ENCODE assay signal across 12 mouse cellular contexts in the genomic region with DNA sequence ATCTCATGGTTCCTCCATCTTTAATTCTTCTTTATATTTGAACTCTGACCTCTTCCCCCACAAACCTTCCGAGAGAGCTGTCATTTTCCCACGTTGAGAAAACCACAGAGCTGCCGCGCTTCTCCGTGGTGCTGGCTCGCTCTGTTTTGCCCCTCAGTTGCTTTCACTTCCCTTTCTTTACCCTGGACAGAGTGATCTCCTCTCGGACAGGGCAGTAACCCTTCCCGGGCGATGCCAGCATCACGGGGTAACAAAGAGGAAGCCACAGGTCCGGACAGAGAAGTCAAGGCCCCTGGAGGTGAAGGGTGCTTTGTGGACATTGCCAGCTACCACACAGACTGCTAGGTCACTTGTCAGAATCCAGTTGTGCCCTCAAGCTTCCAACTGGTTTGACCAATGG.
DNase-seq lines count a peak whose midpoint lies in the region; ATAC-seq and TF ChIP-seq lines count a peak whose summit lies in the region.
"Had no signal": no experiment of that assay in that cellular context is flagged by ENCODE, and none has a peak within 500 bp of the region (broad histone marks: within the 10 kb centered on the region; RNA-seq: fewer than 3 reads in every experiment).

No protein-coding gene starts in this region.

- TF ChIP-seq CTCF in lung, embryonic 14.5 days (IDR thresholded peaks at IDR 0.05; ENCODE audit: low read depth): no peak

- H3K27ac ChIP-seq in lung, embryonic 14.5 days (ENCODE audit: low read depth): no peak overlapping the region
- H3K27ac ChIP-seq in midbrain, embryonic 10.5 days (replicated peaks): no peak overlapping the region
- H3K27ac ChIP-seq: hindbrain, embryonic 13.5 days; midbrain, embryonic 15.5 days; stomach, postnatal 0 days had no signal

- no peak overlapping the region for H3K4me2 ChIP-seq in lung, embryonic 14.5 days
- H3K4me2 ChIP-seq: hindbrain, embryonic 13.5 days; midbrain, embryonic 15.5 days had no signal

- ATAC-seq in lung, embryonic 14.5 days (ENCODE audit: insufficient read depth): no peak
- ATAC-seq: midbrain, embryonic 15.5 days had no signal

- H3K9ac ChIP-seq in lung, embryonic 14.5 days: no peak overlapping the region
- H3K9ac ChIP-seq: hindbrain, embryonic 13.5 days; midbrain, embryonic 15.5 days had no signal

- H3K4me3 ChIP-seq in lung, embryonic 14.5 days (ENCODE audit: low read depth, low read length): no peak overlapping the region
- no peak overlapping the region for H3K4me3 ChIP-seq in midbrain, embryonic 10.5 days
- H3K4me3 ChIP-seq: hindbrain, embryonic 13.5 days; midbrain, embryonic 15.5 days had no signal

- 82% methylated on average over 11 of the region's 11 CpGs for WGBS in lung, embryonic 14.5 days
- 93% methylated on average over 11 of the region's 11 CpGs for WGBS in midbrain, embryonic 10.5 days

- no peaks in the 10 kb centered on the region for H3K9me3 ChIP-seq in lung, embryonic 14.5 days (ENCODE audit: low read depth, low read length)
- no peaks in the 10 kb centered on the region for H3K9me3 ChIP-seq in midbrain, embryonic 10.5 days (replicated peaks)
- H3K9me3 ChIP-seq: hindbrain, embryonic 13.5 days; midbrain, embryonic 15.5 days had no signal

- H3K36me3 ChIP-seq in lung, embryonic 14.5 days (ENCODE audit: insufficient read depth): no peaks in the 10 kb centered on the region
- no peaks in the 10 kb centered on the region for H3K36me3 ChIP-seq in midbrain, embryonic 10.5 days
- H3K36me3 ChIP-seq: hindbrain, embryonic 13.5 days; midbrain, embryonic 15.5 days had no signal

- DNase-seq in gastrocnemius, postnatal 25 days: peak; percentile 25
- no peak for DNase-seq in gastrocnemius, adult 8-10 months (ENCODE audit: low spot score in 2 of 2)
- peak; percentile 20 for DNase-seq in right cerebral cortex, postnatal 14 days
- DNase-seq in right cerebral cortex, postnatal 36 days (ENCODE audit: low spot score in 2 of 2): no peak
- DNase-seq in lung, embryonic 14.5 days: peak; percentile 28
- DNase-seq in skeletal muscle tissue, adult 2 months (ENCODE audit: low read depth, low spot score): peak; percentile 23
- DNase-seq in midbrain, embryonic 10.5 days (ENCODE audit: low spot score): no peak
- DNase-seq in right cerebral cortex, postnatal 4 days: no peak
- DNase-seq: embryo, embryonic 11 days had no signal

- H3K27me3 ChIP-seq in lung, embryonic 14.5 days (ENCODE audit: insufficient read depth, low read length): no peaks in the 10 kb centered on the region
- H3K27me3 ChIP-seq in midbrain, embryonic 10.5 days (ENCODE audit: low read depth, poor library complexity, severe bottlenecking): no peaks in the 10 kb centered on the region
- H3K27me3 ChIP-seq: midbrain, embryonic 15.5 days had no signal

- H3K4me1 ChIP-seq in lung, embryonic 14.5 days (ENCODE audit: insufficient read depth): no peaks in the 10 kb centered on the region
- H3K4me1 ChIP-seq in midbrain, embryonic 10.5 days: peaks cover 12% of the 10 kb centered on the region

Comparison
In these comparisons a context has a peak if more than half of its experiments do, and no peak if none do; other contexts are left out.
1. DNase-seq: peak in gastrocnemius, postnatal 25 days (single experiment), right cerebral cortex, postnatal 14 days (single experiment), lung, embryonic 14.5 days (single experiment) and skeletal muscle tissue, adult 2 months (single experiment); none in gastrocnemius, adult 8-10 months (0 of 2), right cerebral cortex, postnatal 36 days (0 of 2), midbrain, embryonic 10.5 days (single experiment) and right cerebral cortex, postnatal 4 days (single experiment).